Mouse (Mus musculus) cerebellum, postnatal 36 days (tissue): Measurements from ENCODE around the gene Usp16.

Experiments
- DNase-seq, 2 experiments: peaks; one replicate each; pipeline ENCODE4 v3.0.0; 2021 to 2022; ENCODE audit warnings: mixed read lengths in 2 of 2

Gene Usp16

DNA sequence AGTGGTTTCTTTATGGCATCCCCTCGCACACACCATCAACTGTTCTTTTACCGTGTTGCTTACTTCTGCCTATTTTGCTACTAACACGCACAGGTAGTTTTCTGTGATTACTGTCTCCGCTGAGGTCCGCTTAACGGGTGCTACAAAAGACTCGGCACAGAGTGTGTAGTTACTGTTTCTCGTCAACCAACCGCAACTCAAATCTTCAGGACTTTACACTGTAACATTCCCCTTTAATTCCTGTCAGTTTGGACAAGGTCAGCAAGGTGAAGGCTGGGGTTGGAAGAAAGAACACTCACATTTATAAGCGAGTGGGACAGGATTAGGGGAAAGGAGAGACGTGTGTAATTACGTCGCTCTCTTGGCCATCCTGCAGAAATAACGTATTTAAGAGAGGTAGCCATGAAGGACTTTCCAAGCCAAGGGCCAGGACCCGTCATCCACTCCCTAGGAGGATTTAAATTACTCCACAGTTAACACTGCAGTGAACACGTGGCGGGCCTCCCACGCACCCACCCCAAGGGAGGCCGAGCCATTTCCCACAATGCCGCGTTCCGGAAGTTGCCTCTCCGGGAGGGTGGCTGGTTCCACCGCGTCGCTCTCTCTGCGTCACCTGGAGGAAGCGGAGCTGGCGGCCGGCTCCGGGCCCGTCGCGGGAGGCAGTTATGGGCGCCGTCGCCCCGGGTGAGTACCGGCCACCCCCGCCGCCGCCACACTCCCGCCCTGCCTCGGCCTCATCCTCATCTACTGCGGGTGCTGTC is at the start of gene Usp16:
Usp16 (plus strand) TSS at position 285 of the 761 bp plus-strand sequence.
- peak; percentile 93 to 95 for DNase-seq

DNA sequence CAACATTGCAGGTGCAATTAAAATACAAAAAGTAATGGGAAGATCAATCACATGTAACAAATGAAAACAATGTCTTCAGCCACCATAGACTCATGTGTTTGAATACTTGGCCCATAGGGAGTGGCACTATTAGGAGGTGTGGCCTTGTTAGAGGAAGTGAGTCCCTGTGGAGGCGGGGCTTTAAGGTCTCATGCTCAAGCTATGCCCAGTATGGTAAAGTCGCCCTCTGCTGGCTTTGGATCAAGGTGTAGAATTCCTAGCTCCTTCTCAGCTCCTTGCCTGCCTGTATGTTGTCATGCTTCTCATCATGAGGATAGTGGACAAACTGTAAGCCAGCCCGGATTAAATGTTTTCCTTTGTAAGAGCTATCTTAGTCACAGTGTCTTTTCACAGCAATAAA is 49.5 kb upstream of the Usp16 start:
- no peak for DNase-seq

DNA sequence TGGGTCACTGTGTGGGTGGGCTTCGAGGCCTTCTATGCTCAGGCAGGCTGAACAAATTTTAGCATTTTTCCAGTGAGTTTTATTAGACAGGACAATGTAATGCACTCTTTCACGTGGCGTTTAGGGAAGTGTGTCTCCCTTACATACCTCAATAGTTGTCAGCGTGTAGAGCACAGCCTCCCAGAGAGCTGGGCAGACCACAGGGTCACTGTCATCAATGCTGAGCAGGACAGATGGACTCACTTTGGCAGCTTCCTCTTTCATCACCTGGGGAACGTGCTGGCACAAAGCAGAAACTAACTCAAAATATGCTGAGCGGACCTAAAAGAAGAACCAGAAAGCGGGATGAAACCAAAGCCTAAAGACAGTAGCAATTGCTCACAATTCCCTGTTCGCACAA is 33.8 kb upstream of the Usp16 start:
- DNase-seq: no peak

DNA sequence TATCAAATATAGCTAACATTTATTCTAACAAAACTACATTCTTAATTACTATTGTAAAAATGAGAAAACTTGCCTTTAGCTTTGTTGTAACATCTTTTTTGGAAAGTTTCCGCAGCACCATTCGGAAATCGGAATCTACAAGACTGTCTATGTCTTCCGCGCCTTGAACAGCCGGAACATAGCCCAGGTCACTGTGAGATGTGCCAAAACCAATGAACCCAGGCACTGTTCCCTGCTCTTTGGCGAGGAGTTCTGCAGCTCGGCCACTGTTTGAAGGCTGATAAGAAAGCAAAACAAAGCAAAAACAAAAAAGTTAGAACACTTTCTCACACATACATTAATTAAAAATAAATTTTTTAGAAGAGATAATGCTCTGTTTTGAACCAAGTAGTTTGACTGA is 27.0 kb upstream of the Usp16 start:
- no peak for DNase-seq

DNA sequence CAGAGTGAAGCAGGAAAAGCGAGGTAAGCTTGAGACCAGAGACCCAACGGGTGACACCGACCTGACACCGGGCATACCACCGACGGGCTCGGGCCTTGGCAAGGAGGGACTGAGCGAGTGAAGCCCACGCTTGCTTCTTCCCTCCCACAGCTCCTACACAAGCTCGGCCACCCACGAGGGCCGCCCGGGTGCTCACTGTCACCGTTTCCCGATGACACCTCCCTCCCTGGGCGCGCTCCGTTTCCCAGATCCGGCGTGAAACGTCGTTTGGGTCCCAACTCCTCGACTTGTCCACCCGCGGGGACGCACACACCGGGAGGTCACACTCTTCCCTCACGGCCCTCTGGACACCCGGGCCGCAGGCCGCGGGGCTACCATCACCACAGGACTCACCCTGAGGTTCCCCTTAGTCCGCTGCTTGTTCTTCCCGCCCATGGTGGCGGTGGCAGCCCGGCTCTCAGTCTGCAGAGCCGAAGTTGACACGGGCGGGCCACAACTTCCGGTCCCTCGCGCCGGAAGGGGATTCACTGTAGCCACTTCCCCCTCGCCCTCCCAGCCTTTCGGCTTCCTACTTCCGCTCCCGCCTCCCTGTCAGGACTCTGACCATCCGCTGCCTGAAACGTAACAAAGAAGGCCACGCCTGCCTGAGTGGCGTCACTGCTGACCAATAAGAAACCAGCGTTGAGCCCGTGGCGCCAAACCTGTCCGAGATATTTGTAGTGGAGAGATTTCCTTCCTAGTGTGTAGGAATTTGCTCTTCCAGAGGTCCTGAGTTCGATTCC is 22.3 kb upstream of the Usp16 start, which contains the start of gene Ltn1:
Ltn1 (minus strand) TSS at position 580 of the 782 bp plus-strand sequence.
- peak; percentile 98 to 99 for DNase-seq

DNA sequence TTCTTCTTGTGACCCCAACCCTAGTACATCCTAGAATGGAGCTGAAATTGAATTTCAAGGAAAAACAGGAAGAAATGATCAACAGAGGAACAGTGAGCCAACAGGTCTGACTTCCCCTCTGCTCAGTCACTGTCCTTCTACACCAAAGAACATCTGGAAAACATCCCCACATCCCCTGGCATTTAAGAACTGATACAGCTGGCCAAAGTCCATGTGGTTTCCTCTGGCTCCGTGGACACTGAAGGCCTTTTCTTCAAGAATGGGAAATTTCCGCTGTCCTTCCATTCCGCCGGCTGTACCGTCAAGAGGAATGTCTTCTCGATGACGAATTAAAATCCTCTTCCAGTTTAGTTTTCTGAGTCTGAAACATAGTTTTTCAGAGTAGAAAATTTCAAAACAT is 20.2 kb upstream of the Usp16 start:
- DNase-seq: no peak

DNA sequence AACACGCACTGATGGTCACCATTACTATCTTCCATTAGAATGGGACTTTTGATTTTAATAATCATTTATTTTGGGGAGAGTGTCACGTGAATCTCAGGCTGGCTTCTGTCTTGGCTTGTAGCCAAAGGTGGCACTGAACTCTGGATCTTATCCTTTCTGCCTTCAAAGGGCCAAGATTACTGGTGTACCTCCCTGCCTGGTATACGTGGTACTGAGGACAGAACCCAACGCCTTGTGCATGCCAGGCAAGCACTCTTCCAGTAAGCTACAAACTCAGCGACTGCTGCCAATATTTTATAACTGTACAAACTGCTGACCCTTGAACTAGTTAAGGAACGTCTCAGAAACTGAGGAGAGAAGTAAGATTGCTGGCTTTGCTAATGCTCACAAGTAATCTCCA is 19.6 kb upstream of the Usp16 start:
- no peak for DNase-seq

DNA sequence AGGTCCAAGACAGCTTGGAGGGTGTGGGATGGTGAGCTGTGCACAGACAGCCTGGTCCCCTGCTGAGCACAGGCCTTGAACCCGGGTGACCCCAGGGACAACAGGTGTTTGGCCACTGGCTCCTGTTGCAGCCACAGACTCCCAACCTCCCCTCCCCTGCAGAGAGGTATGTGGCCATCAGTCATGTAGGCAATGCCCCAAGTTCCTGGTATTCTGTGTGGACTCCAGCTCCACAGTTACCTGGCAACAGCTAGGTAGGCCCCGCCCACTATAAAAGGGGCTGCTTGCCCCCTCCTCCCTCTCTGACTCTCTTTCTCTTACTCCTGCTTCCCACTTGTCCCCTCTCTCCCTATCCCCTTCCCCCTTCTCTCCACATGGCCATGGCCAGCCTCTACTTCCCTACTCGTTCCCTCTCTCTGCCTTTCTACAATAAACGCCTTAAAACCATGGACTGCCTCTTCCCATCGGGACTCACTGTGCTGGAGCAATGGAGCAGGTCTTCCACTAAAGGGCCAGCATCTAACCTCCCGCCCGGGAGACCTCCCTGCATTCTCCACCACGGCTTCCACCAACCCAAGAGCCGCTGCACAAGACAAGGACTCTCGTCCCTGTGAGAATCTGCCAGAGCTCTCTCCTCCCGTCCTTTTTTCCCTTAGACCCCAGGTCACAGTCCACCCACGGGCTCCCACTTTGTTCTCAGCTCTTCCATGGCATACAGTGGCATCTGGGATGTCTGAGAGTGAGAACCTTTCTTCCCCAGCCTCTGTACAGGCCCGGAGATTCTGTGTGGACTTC is 18.9 kb upstream of the Usp16 start:
- DNase-seq: no peak

DNA sequence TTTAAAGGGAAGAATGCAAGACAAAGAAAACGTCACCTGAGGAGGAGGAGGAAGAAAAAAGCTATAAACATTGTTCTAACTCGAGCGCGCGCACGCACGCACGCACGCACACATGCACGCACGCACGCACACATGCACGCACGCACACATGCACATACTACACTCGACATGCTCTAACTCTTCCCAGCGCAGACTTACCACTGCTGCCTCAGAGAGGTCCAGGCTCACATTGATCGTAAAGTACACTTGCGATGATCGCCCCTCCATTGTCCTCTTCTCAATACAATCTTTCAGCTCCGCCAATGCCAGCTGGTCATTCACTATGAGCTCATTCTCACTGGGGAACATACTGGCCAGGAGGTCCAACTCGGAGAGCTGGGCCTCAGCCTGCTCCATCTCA is 17.4 kb upstream of the Usp16 start:
- no peak for DNase-seq

DNA sequence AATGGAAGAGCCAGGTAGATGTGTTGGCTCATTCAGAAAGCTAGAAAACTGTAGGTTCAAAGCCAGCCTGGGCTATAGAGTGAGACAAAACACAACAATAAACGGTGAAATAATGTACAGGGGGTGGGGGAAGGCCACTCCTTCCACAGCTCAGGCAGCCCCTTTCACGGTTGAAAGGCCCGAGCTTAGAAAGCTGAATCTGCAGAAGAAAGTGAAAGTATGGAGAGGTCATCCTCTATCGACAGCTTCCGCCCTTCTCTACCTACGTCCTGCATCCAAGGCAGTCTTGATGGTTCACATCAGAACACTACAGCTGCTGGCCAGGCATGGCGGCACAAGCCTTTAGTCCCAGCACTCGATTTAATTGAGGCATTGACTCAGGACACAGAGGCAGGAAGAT is 15.8 kb upstream of the Usp16 start:
- no peak for DNase-seq

DNA sequence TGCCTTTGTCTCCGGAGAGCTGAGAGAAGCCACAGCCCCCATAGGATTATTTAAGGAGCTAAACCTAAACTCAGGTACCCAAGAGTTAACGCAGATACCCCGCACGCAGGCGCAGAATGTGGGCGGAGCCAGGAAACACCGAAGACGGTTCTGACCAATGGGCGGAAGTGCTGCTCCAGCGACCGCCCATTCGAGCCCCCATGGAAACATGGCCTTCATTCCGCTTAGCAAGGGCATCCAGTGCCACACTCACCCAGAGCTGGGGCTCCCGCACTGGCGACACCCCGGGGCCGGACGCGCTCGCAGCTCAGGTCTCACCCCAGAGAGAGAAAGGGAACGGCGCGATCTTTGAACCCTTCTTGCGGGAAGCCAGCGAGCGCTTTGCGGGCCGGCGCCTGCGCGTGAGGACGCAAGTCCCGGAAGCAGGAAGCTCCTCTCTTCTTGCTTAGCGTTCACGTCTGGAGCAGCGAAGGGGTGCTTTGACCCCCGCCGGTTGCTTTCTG is 14.3 kb upstream of the Usp16 start, which contains the start of gene Rwdd2b:
Rwdd2b (minus strand) TSS at position 390 of the 503 bp plus-strand sequence.
- DNase-seq: peak; percentile 91 to 93

DNA sequence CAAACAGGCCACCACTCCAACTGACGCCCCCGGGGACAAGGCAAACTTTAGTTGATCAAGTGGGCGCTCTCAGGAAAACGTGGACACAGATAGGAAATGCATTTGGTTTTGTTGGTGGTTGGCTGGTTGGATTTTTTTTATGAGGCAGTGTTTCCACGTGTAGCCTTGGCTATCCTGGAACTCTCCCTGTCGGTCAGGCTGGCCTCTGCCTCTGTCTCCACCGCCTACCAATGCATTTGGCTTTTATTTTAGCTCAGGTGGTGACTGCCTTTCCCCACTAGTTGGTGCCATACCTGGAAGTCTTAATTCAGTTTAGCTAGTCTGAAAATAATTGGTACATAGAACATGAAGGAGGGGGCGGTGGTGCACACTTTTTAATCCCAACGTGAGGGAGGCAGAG is 13.4 kb upstream of the Usp16 start:
- no peak for DNase-seq

DNA sequence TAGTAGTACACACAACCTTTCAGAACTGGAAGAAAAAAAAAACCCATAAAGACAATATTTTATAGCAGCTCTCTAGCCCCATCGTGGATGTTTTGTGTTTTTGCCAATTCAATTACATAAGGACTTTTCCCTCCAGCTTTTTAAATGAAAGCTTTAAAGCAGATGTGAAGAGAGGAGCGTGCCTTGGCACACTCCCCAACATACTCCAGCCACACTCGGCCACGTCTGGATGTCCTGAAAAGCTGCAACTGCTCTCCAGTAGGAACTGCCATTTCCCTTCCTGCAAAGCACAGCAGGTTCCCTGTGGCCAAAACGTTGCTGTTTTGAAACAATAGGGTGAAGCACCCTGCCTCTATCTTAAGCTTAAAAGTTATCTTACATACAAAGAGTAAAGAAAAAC is 12.2 kb upstream of the Usp16 start:
- DNase-seq: no peak

DNA sequence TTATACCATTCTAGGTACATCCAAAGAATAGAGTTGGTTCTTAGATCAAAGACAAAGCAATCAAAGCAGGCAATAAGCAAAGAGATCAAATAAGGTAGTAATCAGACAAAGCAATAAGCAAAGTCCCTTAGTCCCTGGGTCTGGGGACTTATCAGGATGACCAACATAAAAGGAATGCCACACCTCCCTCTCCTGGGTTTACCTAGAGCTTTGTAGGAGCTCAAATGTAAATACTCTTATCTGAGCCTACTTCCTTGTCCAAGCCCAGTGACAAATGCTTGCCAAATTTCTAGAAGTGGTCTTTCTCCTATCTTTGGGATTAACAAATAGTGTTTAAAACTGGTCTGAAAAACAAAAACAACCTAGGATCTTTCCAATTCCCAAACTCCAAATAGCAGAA is 11.3 kb upstream of the Usp16 start:
- no peak for DNase-seq

DNA sequence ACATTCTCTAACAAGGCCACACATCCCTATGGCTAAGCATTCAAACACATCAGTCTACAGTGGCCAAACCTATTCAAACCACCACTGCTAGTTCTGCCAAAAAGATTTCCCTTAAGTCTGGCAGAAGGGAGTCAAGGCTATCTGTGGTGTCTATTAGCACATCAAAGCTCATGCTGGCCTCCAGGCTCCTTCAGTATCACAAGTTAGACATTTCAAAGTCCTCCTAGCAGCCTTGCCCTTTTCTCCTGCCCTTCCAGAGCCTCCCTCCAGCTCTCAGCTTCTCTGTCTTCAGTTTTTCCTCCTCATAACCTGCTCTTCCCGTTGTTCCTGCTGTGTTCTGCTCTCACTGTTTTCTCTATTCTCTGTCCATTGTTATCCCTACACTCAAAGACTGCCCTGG is 10.4 kb upstream of the Usp16 start:
- no peak for DNase-seq

DNA sequence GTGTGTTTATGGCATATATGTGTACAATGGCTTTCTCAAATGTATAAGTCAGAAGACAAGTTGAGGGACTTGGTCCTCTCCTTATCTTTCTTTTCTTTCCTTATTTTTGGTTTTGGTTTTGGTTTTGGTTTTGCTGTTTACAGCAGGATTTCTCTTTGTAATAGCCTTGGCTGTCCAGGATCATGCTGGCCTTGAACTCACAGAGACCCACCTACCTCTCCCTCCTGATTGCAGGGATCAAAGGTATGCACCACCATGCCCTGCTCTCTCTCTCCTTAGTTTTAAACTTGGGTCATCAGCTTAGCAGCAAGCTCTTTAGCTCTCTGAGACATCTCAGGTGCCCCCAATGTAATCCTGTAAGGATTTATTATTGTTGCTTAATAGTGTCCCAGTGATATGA is 9.4 kb upstream of the Usp16 start:
- no peak for DNase-seq

DNA sequence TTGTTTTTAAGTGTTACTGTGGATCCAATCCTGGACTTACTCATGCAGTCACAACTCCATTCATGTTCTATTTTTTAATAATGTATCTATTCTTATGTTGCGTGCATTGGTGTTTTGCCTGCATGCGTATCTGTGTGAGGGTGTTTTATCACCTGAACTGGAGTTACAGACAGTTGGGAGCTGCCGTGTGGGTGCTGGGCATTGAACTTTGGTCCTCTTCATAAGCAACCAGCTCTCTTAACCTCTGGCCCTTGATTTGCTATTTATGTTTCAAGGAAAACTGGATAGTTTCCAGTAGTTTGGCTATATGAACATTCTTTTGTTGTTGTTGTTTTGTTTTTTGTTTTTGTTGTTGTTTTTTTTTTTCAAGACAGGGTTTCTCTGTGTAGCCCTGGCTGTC is 9.0 kb upstream of the Usp16 start:
- no peak for DNase-seq

DNA sequence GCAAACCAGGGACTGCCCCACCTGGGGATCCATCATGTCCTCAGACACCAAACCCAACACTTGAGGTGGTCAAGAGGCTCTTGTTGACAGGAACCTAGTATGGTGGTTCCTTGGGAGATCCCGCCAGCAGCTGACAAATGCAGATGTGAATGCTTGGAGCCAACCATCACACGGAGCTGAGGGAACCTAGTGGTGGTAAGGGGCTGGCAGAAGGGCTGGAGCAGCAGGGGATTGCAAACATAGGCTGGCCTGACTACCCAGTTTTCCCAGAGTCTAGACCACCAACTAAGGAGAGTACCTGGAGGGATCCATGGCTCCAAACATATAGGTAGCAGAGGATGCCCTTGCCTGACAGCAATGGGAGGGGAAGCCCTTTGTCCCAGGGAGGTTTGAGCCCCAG is 1.3 kb upstream of the Usp16 start:
- no peak for DNase-seq

DNA sequence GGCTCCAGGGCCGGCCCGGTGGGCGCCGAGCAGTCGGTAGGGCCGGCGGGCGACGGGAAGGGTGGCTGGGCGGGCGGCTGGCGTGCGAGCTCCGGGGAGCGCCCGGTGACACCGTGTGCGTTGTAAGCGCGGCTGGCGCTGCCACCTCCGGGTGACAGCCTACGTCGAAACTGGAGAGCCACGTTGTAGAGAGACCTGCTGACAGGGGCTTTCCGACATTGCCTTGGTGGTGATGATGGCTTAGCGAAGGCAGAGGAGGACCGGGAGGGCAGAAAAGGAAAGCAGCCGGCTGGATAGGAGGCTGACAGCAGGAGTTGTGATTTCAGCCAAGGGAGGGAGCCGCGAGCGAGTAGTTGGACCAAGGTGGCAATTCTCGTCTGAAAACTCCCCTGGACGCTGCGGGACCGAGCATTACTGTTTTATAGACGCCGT is 693 bp downstream of the Usp16 start:
- no peak for DNase-seq

DNA sequence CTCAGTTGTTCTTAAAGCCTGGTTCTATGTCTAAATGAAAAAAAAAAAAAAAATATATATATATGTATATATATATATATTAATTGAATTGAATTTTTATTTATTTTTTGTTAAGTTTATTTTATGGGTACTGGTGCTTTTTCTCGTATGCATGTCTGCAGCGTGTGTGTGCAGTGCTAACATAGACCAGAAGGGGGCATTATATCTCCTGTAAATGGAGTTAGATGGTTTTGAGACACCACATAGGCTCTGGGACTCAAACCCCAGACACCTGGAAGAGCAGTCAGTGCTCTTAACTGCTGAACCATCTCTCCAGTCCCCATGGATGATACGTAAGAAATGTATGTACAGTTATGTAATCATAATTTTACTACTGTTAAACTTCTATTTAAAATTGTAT is 4.2 kb downstream of the Usp16 start:
- no peak for DNase-seq

DNA sequence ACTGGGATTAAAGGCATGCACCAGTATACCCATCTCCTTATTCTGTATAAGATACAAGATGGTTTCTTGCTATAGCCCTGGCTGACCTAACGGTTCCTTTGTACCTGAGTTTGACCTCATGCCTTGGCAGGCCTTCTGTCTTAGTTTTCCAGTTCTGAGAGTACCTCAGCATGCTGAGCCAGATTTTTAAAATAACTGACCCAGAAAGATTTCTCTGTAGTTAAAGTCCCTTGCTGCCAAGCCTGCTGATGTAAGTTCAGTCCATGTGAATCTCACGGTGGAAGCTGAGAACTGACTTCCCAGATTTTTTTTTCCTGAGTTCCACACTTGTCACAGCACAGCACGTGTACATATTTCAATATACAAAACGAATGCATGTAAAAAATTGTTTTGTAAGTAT is 16.1 kb downstream of the Usp16 start:
- no peak for DNase-seq

DNA sequence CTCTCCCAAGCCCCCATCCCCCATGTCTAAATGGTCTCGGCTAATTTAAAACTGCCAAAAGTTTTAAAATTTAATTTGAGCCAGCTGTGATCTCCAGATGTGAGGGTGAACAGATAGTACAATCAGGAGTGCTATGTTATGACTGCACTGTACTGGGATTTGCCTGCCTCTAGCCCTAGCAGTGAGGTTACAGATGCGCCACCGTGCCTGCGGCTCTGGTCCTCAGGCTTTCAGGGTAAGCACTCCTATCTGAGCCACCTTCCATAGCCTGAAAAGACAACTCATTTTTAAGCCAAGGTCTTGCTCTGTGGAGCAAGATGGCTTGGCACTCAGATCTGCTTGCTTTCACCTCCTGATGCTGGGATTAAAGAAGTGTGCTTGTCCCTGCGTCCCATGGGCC is 29.9 kb downstream of the Usp16 start:
- no peak for DNase-seq

DNA sequence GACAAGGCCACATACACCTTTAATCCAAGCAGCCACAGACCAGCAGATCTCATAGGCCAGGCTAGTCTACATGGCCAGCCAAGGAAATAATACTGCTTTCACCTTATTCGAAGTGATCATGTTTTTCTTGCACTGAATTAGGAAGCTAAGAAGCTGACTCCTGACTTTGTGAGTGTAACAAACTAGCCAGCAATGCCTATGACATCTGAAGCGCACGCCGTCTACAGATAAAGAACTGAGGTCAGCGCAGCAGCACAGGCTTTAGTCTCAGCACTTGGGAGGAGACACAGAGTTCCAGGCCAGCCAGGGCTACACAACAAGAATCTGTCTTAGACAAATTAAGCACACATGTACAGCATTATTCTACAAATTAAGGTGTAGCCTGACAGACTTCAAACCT is 32.2 kb downstream of the Usp16 start:
- no peak for DNase-seq
